Mouse (Mus musculus): ENCODE results near the gene Spi1. TPM values are rescaled to one million over a fixed set of nuclear protein-coding genes. Genes with fewer than 3 reads are reported as not detected.

Gene Spi1
- polyA plus RNA-seq, 1 experiment from 2014 or later = 18.2 TPM

DNA sequence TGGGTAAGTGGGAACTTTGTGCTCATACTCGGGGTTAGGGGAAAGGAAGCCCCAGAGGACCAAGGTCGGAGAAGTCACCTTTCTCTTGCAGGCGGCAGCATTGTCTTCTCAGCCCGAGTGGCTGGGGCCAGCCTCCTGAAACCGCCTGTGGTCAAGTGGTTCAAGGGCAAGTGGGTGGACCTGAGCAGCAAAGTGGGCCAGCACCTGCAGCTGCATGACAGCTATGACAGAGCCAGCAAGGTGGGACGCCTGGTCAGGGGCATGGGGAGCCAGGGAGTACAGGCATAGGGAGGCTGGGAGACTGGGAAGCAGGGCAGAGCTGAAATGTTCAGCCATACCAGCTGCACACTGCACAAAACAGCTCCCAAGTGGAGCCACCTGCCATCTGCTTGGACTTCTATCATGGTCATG, 38.1 kb downstream of the Spi1 start:
- Histone ChIP-seq H3K27me3 (ENCODE audit: control insufficient read depth, insufficient read depth, low read depth, low read length) (no peaks in the 10 kb centered on the region), H3K4me1 (ENCODE audit: control insufficient read depth, low read depth, low read length) (no peaks in the 10 kb centered on the region), H3K4me3 (ENCODE audit: low read depth, low read length) (no peak overlapping the region), H3K4me2 (ENCODE audit: low read depth, low read length) (no peak overlapping the region), H3K9ac (ENCODE audit: low read depth, low read length) (no peak overlapping the region), H3K9me3 (replicated peaks; ENCODE audit: control insufficient read depth, low read length) (no peaks in the 10 kb centered on the region), H3K27ac (ENCODE audit: low read length) (no peak overlapping the region), H3K36me3 (ENCODE audit: control insufficient read depth, insufficient read depth) (no peaks in the 10 kb centered on the region)
- no peak for ATAC-seq (ENCODE audit: low read depth)
- WGBS (ENCODE audit: insufficient replicate concordance) = 51% methylated on average over 6 of the region's 6 CpGs

DNA sequence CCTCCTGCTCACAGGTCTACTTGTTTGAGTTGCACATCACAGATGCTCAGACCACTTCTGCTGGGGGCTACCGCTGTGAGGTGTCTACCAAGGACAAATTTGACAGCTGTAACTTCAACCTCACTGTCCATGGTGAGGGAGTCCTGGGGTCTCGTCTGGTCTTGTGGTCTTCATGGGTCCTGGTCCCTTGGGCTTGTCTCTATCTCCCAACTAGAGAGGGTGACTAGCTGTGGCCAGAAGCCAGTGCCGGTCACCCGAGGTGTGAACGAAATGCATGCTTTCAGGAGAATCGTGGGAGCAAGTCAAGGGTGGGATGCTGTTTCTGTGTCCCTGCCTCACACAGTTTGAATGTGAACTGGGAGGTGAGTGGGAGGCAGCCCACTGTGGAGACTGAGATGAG, 38.8 kb downstream of the Spi1 start:
- WGBS (ENCODE audit: insufficient replicate concordance) = 69% methylated on average over 6 of the region's 6 CpGs
- no peak overlapping the region for H3K4me2 ChIP-seq (ENCODE audit: low read depth, low read length)

DNA sequence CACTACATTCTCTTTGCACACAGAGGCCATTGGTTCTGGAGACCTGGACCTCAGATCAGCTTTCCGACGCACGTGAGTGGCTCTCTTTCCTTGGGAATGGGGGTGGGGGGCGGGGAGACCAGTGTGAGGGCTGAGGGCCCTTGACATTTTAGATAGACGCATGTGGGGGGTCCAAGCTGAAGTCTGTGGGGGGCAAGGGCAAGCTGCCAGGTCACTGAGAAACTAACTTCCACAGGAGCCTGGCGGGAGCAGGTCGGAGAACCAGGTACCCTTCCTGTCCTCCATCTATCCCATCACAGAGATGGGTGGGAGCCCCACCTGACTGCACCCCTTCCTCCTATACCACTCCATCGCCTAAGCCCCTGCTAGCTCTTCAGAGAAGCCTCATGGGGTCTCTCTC, 39.3 kb downstream of the Spi1 start:
- Histone ChIP-seq H3K27ac (ENCODE audit: low read length) (no peak overlapping the region), H3K27me3 (ENCODE audit: control insufficient read depth, insufficient read depth, low read depth, low read length) (no peaks in the 10 kb centered on the region), H3K36me3 (ENCODE audit: control insufficient read depth, insufficient read depth) (no peaks in the 10 kb centered on the region), H3K9ac (ENCODE audit: low read depth, low read length) (no peak overlapping the region), H3K9me3 (replicated peaks; ENCODE audit: control insufficient read depth, low read length) (no peaks in the 10 kb centered on the region), H3K4me2 (ENCODE audit: low read depth, low read length) (no peak overlapping the region), H3K4me3 (ENCODE audit: low read depth, low read length) (no peak overlapping the region), H3K4me1 (ENCODE audit: control insufficient read depth, low read depth, low read length) (no peaks in the 10 kb centered on the region)
- WGBS (ENCODE audit: insufficient replicate concordance) = 55% methylated on average over 8 of the region's 8 CpGs
- no peak for ATAC-seq (ENCODE audit: low read depth)

More for the DNA sequence above, 38.8 kb downstream of the Spi1 start:
- ATAC-seq (ENCODE audit: low read depth) = no peak
- Histone ChIP-seq H3K27me3 (ENCODE audit: control insufficient read depth, insufficient read depth, low read depth, low read length) (no peaks in the 10 kb centered on the region), H3K4me3 (ENCODE audit: low read depth, low read length) (no peak overlapping the region), H3K4me1 (ENCODE audit: control insufficient read depth, low read depth, low read length) (no peaks in the 10 kb centered on the region), H3K9me3 (replicated peaks; ENCODE audit: control insufficient read depth, low read length) (no peaks in the 10 kb centered on the region), H3K36me3 (ENCODE audit: control insufficient read depth, insufficient read depth) (no peaks in the 10 kb centered on the region), H3K9ac (ENCODE audit: low read depth, low read length) (no peak overlapping the region), H3K27ac (ENCODE audit: low read length) (no peak overlapping the region)

DNA sequence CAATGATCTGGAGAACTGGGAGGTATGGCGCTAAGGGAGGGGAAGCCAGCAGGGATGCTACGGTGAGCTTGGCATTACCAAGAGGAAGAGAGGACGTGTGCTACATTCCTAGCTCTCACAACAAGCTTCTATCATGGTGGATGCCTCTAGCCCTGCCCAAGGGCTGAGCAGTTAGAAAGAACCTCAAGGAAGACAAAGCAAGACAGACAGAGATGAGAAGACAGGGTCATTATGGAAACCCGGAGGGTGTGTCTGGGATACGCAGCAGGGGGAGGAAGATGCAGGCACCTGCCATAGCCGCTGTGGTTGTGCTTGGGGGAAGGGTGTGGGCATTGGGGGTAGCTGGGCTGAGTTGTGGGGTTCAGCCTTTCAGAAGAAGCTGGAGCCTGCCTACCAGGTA, 41.3 kb downstream of the Spi1 start:
- Histone ChIP-seq H3K4me1 (ENCODE audit: control insufficient read depth, low read depth, low read length) (no peaks in the 10 kb centered on the region), H3K9me3 (replicated peaks; ENCODE audit: control insufficient read depth, low read length) (no peaks in the 10 kb centered on the region), H3K4me2 (ENCODE audit: low read depth, low read length) (no peak overlapping the region), H3K9ac (ENCODE audit: low read depth, low read length) (no peak overlapping the region), H3K4me3 (ENCODE audit: low read depth, low read length) (no peak overlapping the region), H3K27me3 (ENCODE audit: control insufficient read depth, insufficient read depth, low read depth, low read length) (no peaks in the 10 kb centered on the region), H3K36me3 (ENCODE audit: control insufficient read depth, insufficient read depth) (no peaks in the 10 kb centered on the region), H3K27ac (ENCODE audit: low read length) (no peak overlapping the region)
- 82% methylated on average over 6 of the region's 6 CpGs for WGBS (ENCODE audit: insufficient replicate concordance)
- ATAC-seq (ENCODE audit: low read depth) = no peak

DNA sequence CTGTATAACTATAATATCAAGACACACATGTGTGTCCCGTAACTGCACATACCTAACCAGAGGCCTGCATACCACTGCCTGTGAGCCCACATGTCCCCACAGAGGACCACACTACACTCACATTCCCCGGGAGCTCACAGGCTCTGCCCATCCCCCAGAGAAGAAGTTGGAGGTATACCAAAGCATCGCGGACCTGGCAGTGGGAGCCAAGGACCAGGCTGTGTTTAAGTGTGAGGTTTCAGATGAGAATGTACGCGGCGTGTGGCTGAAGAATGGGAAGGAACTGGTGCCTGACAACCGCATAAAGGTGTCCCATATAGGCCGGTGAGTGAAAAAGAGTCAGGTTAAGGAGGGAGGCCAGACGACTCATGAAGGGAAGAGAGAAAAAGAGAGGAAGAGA, 42.9 kb downstream of the Spi1 start:
- H3K4me1 ChIP-seq (ENCODE audit: control insufficient read depth, low read depth, low read length) = no peaks in the 10 kb centered on the region
- no peak for ATAC-seq (ENCODE audit: low read depth)
- no peak overlapping the region for H3K4me2 ChIP-seq (ENCODE audit: low read depth, low read length)
- no peak overlapping the region for H3K4me3 ChIP-seq (ENCODE audit: low read depth, low read length)
- no peak overlapping the region for H3K9ac ChIP-seq (ENCODE audit: low read depth, low read length)
- no peak overlapping the region for H3K27ac ChIP-seq (ENCODE audit: low read length)
- no peaks in the 10 kb centered on the region for H3K36me3 ChIP-seq (ENCODE audit: control insufficient read depth, insufficient read depth)
- H3K27me3 ChIP-seq (ENCODE audit: control insufficient read depth, insufficient read depth, low read depth, low read length) = no peaks in the 10 kb centered on the region
- H3K9me3 ChIP-seq (replicated peaks; ENCODE audit: control insufficient read depth, low read length) = no peaks in the 10 kb centered on the region
- 71% methylated on average over 10 of the region's 10 CpGs for WGBS (ENCODE audit: insufficient replicate concordance)

DNA sequence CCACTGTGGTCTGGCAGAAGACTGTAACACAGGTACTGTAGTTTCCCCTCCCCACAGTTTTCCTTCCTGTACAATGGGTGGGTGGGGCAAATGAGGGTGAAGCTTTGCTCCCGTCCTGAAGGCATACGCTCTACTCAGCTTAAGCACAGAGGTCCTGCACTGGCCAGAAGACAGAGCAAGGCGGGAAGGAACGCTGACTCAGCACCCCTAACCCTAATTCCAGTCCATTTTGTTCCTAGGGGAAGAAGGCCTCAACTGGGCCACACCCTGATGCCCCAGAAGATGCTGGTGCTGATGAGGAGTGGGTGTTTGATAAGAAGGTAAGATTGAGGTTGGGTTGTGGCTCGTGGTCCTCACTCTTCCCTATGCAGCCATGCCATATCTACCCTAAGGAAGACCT, 46.6 kb downstream of the Spi1 start:
- WGBS (ENCODE audit: insufficient replicate concordance) = 60% methylated on average over 5 of the region's 5 CpGs
- no peak overlapping the region for H3K9ac ChIP-seq (ENCODE audit: low read depth, low read length)
- H3K4me3 ChIP-seq (ENCODE audit: low read depth, low read length) = no peak overlapping the region
- H3K27ac ChIP-seq (ENCODE audit: low read length) = no peak overlapping the region
- no peaks in the 10 kb centered on the region for H3K36me3 ChIP-seq (ENCODE audit: control insufficient read depth, insufficient read depth)
- ATAC-seq (ENCODE audit: low read depth) = no peak
- H3K4me2 ChIP-seq (ENCODE audit: low read depth, low read length) = no peak overlapping the region
- no peaks in the 10 kb centered on the region for H3K4me1 ChIP-seq (ENCODE audit: control insufficient read depth, low read depth, low read length)
- H3K9me3 ChIP-seq (replicated peaks; ENCODE audit: control insufficient read depth, low read length) = no peaks in the 10 kb centered on the region
- H3K27me3 ChIP-seq (ENCODE audit: control insufficient read depth, insufficient read depth, low read depth, low read length) = no peaks in the 10 kb centered on the region

DNA sequence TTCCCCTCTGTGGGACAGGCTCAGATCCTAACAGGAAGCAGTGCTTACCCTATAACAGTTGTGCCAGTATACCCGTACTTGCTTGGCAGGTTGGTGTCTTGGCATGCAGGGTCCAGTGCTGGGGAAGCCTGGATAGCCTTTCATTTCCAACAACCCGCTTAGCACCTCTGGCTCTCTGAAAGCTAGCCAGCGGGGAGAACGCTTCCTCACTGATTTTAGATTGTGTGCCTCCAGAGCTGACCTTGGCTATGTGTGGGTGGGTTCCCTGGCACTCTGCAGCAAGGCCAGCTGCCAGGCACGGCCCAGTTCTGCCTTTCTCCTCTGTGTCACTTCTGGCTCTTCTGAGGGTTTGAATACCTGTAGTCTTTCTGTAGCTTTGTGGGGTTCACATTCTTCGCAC, 47.9 kb downstream of the Spi1 start:
- Histone ChIP-seq H3K4me1 (ENCODE audit: control insufficient read depth, low read depth, low read length) (no peaks in the 10 kb centered on the region), H3K9me3 (replicated peaks; ENCODE audit: control insufficient read depth, low read length) (no peaks in the 10 kb centered on the region), H3K4me2 (ENCODE audit: low read depth, low read length) (no peak overlapping the region), H3K27ac (ENCODE audit: low read length) (no peak overlapping the region), H3K27me3 (ENCODE audit: control insufficient read depth, insufficient read depth, low read depth, low read length) (no peaks in the 10 kb centered on the region), H3K4me3 (ENCODE audit: low read depth, low read length) (no peak overlapping the region), H3K36me3 (ENCODE audit: control insufficient read depth, insufficient read depth) (no peaks in the 10 kb centered on the region), H3K9ac (ENCODE audit: low read depth, low read length) (no peak overlapping the region)
- ATAC-seq (ENCODE audit: low read depth) = no peak
- WGBS (ENCODE audit: insufficient replicate concordance) = 68% methylated on average over 6 of the region's 6 CpGs

DNA sequence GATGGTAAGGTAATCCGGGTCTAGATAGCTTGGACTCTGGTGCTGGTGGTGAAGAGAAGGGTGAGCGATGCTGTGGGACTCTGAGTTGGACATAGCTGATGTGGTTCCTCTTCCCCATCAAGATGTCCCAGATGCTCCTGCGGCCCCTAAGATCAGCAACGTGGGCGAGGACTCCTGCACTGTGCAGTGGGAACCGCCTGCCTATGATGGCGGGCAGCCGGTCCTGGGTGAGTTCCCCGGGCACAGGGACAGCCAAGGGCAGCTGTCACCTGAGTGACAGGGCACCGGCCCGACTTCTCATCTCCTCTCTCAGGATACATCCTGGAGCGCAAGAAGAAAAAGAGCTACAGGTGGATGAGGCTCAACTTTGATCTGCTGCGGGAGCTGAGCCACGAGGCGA, 49.1 kb downstream of the Spi1 start:
- Histone ChIP-seq H3K27ac (ENCODE audit: low read length) (no peak overlapping the region), H3K9ac (ENCODE audit: low read depth, low read length) (no peak overlapping the region), H3K27me3 (ENCODE audit: control insufficient read depth, insufficient read depth, low read depth, low read length) (no peaks in the 10 kb centered on the region), H3K36me3 (ENCODE audit: control insufficient read depth, insufficient read depth) (no peaks in the 10 kb centered on the region), H3K4me3 (ENCODE audit: low read depth, low read length) (no peak overlapping the region), H3K4me1 (ENCODE audit: control insufficient read depth, low read depth, low read length) (no peaks in the 10 kb centered on the region), H3K9me3 (replicated peaks; ENCODE audit: control insufficient read depth, low read length) (no peaks in the 10 kb centered on the region), H3K4me2 (ENCODE audit: low read depth, low read length) (no peak overlapping the region)
- WGBS (ENCODE audit: insufficient replicate concordance) = 72% methylated on average over 15 of the region's 15 CpGs
- ATAC-seq (ENCODE audit: low read depth) = no peak

DNA sequence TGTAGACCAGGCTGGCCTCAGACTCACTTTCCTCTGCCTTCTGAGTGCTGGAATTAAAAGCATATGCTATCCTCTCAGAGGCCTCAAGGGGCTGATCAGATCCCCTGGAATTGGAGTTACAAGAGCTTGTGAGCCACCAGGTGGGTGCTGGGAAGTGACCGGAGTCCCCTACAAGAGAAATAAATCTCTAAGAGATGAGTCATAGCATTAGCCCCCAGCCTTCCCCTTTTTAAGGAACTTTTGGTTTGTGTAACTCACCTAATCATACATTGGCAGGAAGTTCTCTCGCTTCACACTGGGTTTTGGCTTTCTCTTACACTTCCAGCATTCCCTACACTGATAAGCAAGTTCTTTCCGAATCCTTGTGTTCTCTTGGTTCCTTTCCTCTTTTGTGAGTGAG, 49.8 kb downstream of the Spi1 start:
- ATAC-seq (ENCODE audit: low read depth) = no peak
- Histone ChIP-seq H3K27ac (ENCODE audit: low read length) (no peak overlapping the region), H3K9ac (ENCODE audit: low read depth, low read length) (no peak overlapping the region), H3K4me3 (ENCODE audit: low read depth, low read length) (no peak overlapping the region), H3K4me2 (ENCODE audit: low read depth, low read length) (no peak overlapping the region), H3K9me3 (replicated peaks; ENCODE audit: control insufficient read depth, low read length) (no peaks in the 10 kb centered on the region), H3K4me1 (ENCODE audit: control insufficient read depth, low read depth, low read length) (no peaks in the 10 kb centered on the region), H3K36me3 (ENCODE audit: control insufficient read depth, insufficient read depth) (no peaks in the 10 kb centered on the region), H3K27me3 (ENCODE audit: control insufficient read depth, insufficient read depth, low read depth, low read length) (no peaks in the 10 kb centered on the region)
- WGBS (ENCODE audit: insufficient replicate concordance) = 25% methylated on average over 3 of the region's 3 CpGs
